Mouse (Mus musculus) stomach, postnatal 0 days (tissue): Measurements from ENCODE around the gene Syt8.

Source experiments
- CTCF ChIP-seq: IDR thresholded peaks from 2 replicates; pipeline ENCODE4 v1.5.1; 2016; ENCODE audit warnings: antibody characterized with exemption, low read depth, mild to moderate bottlenecking, moderate library complexity
- EP300 ChIP-seq: optimal IDR thresholded peaks from 2 replicates; pipeline ENCODE3; 2016; ENCODE audit warnings: antibody characterized with exemption

DNA sequence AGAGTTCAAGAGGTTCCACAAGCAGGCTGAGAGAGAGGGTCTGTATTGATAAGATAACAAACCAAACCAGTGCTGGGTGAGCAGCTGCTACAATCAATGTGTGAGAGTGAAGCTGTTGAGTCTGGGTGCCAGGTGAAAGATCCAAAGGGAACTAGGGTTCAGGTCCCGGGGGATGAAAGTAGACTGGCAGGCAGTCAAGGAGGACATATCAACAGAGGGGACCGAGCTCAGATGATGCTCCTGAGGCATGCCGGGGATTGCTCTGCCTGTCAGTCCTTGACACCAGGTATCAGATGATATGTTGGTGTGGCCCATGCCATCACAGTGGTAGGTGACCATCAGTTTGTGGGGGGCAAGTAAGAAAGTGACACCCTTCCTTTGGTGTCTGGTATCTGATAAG, 22.2 kb downstream of the Syt8 start:
- TF ChIP-seq CTCF (no peak), EP300 (no peak)
